Mouse (Mus musculus) ES-Bruce4 (cell line): ENCODE measurements around the gene Ubr1. TPM values are rescaled to one million over a fixed set of nuclear protein-coding genes. Genes with fewer than 3 reads are reported as not detected.

Experiments used
- H3K27ac ChIP-seq: 2 replicates; pipeline ENCODE4 v1.5.1; 2012; ENCODE audit warnings: low read length, inconsistent platforms; ENCODE audit not compliant: insufficient read depth
- H3K27me3 ChIP-seq: 2 replicates; pipeline ENCODE4 v1.6.1; 2012; ENCODE audit warnings: mild to moderate bottlenecking, low read length, inconsistent platforms; ENCODE audit not compliant: control insufficient read depth, poor library complexity, insufficient read depth, severe bottlenecking
- H3K36me3 ChIP-seq: 2 replicates; pipeline ENCODE4 v1.6.1; 2012; ENCODE audit warnings: inconsistent platforms, mild to moderate bottlenecking, low read length, moderate library complexity; ENCODE audit not compliant: control insufficient read depth, poor library complexity, insufficient read depth, severe bottlenecking
- H3K4me1 ChIP-seq: one replicate; pipeline ENCODE4 v1.8.1; 2011; ENCODE audit warnings: low read length; ENCODE audit not compliant: control insufficient read depth, insufficient read depth
- H3K4me3 ChIP-seq: 2 replicates; pipeline ENCODE4 v1.5.1; 2011; ENCODE audit warnings: low read depth, mild to moderate bottlenecking, low read length
- H3K9ac ChIP-seq: 2 replicates; pipeline ENCODE4 v1.6.1; 2012; ENCODE audit warnings: low read depth, mild to moderate bottlenecking, inconsistent platforms; ENCODE audit not compliant: poor library complexity, severe bottlenecking
- H3K9me3 ChIP-seq: replicated peaks from 2 replicates; pipeline ENCODE4 v1.6.1; 2012; ENCODE audit warnings: mild to moderate bottlenecking, low read length, inconsistent platforms; ENCODE audit not compliant: control insufficient read depth, poor library complexity, insufficient read depth, severe bottlenecking
- CTCF ChIP-seq: IDR thresholded peaks from one replicate; pipeline ENCODE4 v1.8.1; 2011; ENCODE audit warnings: low read depth, low read length
- EP300 ChIP-seq: IDR thresholded peaks from 2 replicates; pipeline ENCODE4 v1.6.1; 2011; ENCODE audit warnings: low read depth, low read length; ENCODE audit not compliant: insufficient read depth
- POLR2A ChIP-seq: IDR thresholded peaks from one replicate; pipeline ENCODE4 v1.8.1; 2011; ENCODE audit warnings: low read length; ENCODE audit not compliant: insufficient read depth
- polyA plus RNA-seq: library from polyadenylated mRNA; stranded (reverse); fragments of >200 nt; gene quantifications from 2 replicates; pipeline ENCODE4 v1.2.4, GENCODE M21; 2011; ENCODE audit warnings: low read depth; ENCODE audit not compliant: missing spikeins, insufficient read depth, insufficient read length

Ubr1 gene
- polyA plus RNA-seq, 1 experiment, result 29.5 TPM

GRCm38 (mm10) chr2:120873192-120873591 lies 97.3 kb downstream of the Ubr1 start:
- no peak for TF ChIP-seq POLR2A
- no peak for TF ChIP-seq EP300
- TF ChIP-seq CTCF, result no peak
- Histone ChIP-seq H3K27ac (no peak overlapping the region), H3K9ac (no peak overlapping the region), H3K4me3 (no peak overlapping the region), H3K27me3 (no peaks in the 10 kb centered on the region), H3K9me3 (no peaks in the 10 kb centered on the region), H3K36me3 (no peaks in the 10 kb centered on the region), H3K4me1 (no peaks in the 10 kb centered on the region)

GRCm38 (mm10) chr2:120871447-120872336 lies 98.8 kb downstream of the Ubr1 start:
- Histone ChIP-seq H3K36me3 (no peaks in the 10 kb centered on the region), H3K9ac (no peak overlapping the region), H3K27ac (no peak overlapping the region), H3K9me3 (no peaks in the 10 kb centered on the region), H3K4me1 (no peaks in the 10 kb centered on the region), H3K27me3 (no peaks in the 10 kb centered on the region), H3K4me3 (no peak overlapping the region)
- TF ChIP-seq CTCF, result no peak
- no peak for TF ChIP-seq POLR2A
- no peak for TF ChIP-seq EP300

GRCm38 (mm10) chr2:120867336-120867735 lies 103.2 kb downstream of the Ubr1 start:
- no peaks in the 10 kb centered on the region for H3K4me1 ChIP-seq
- 0 out of 2 replicates have a peak, but pooled peaks cover 2% of the 10 kb centered on the region for H3K9me3 ChIP-seq
- peaks cover 4% of the 10 kb centered on the region for H3K36me3 ChIP-seq
- H3K27ac ChIP-seq, result no peak overlapping the region
- TF ChIP-seq POLR2A (no peak), CTCF (no peak), EP300 (no peak)
- H3K27me3 ChIP-seq, result no peaks in the 10 kb centered on the region
- no peak overlapping the region for H3K9ac ChIP-seq
- no peak overlapping the region for H3K4me3 ChIP-seq

- Histone ChIP-seq H3K9me3 (0 out of 2 replicates have a peak, but pooled peaks cover 2% of the 10 kb centered on the region), H3K4me3 (no peak overlapping the region), H3K27ac (no peak overlapping the region), H3K9ac (no peak overlapping the region), H3K36me3 (peaks cover 4% of the 10 kb centered on the region), H3K4me1 (no peaks in the 10 kb centered on the region), H3K27me3 (no peaks in the 10 kb centered on the region)
- TF ChIP-seq POLR2A, result no peak
- no peak for TF ChIP-seq EP300
- peak; percentile 61 for TF ChIP-seq CTCF
These were observed 104.0 kb downstream of the Ubr1 start for GRCm38 (mm10) chr2:120866561-120866960.

GRCm38 (mm10) chr2:120863389-120863788 lies 107.1 kb downstream of the Ubr1 start:
- no peaks in the 10 kb centered on the region for H3K4me1 ChIP-seq
- no peaks in the 10 kb centered on the region for H3K27me3 ChIP-seq
- no peak for TF ChIP-seq EP300
- no peak for TF ChIP-seq CTCF
- H3K27ac ChIP-seq, result no peak overlapping the region
- H3K4me3 ChIP-seq, result no peak overlapping the region
- no peak overlapping the region for H3K9ac ChIP-seq
- peaks cover 4% of the 10 kb centered on the region for H3K36me3 ChIP-seq
- 0 out of 2 replicates have a peak, but pooled peaks cover 2% of the 10 kb centered on the region for H3K9me3 ChIP-seq

GRCm38 (mm10) chr2:120860699-120861098 lies 109.8 kb downstream of the Ubr1 start:
- peaks cover 4% of the 10 kb centered on the region for H3K36me3 ChIP-seq
- TF ChIP-seq POLR2A (no peak), EP300 (no peak), CTCF (no peak)

More at GRCm38 (mm10) chr2:120860699-120861098, 109.8 kb downstream of the Ubr1 start:
- Histone ChIP-seq H3K4me1 (no peaks in the 10 kb centered on the region), H3K27me3 (no peaks in the 10 kb centered on the region), H3K4me3 (no peak overlapping the region), H3K9me3 (0 out of 2 replicates have a peak, but pooled peaks cover 2% of the 10 kb centered on the region), H3K27ac (no peak overlapping the region), H3K9ac (no peak overlapping the region)
